Mouse (Mus musculus) embryonic fibroblast, embryonic 13.5 days (primary cell): ENCODE data around the gene Gm15155. TPM values are rescaled to one million over a fixed set of nuclear protein-coding genes. Genes with fewer than 3 reads are reported as not detected.
A peak's percentile ranks its signal among the peaks of the same experiment; 100 is the strongest.
"Not testable (repeated sequence)": the region's sequence is repeated elsewhere in the genome, so short reads cannot be mapped to it uniquely, and the experiment has no call there.

Experiments used
- H3K27ac ChIP-seq: 2 replicates; pipeline ENCODE4 v1.5.1; 2012; ENCODE audit warnings: low read length, control low read depth, inconsistent platforms; ENCODE audit not compliant: insufficient read depth
- H3K4me1 ChIP-seq: 2 replicates; pipeline ENCODE4 v1.6.1; 2011; ENCODE audit warnings: low read length; ENCODE audit not compliant: control insufficient read depth, insufficient read depth
- H3K4me3 ChIP-seq: 2 replicates; pipeline ENCODE4 v1.5.1; 2011; ENCODE audit warnings: mild to moderate bottlenecking, control low read depth, low read length; ENCODE audit not compliant: insufficient read depth
- CTCF ChIP-seq: IDR thresholded peaks from 2 replicates; pipeline ENCODE4 v1.5.1; 2011; ENCODE audit warnings: mild to moderate bottlenecking, control low read depth, low read length, moderate library complexity, borderline replicate concordance; ENCODE audit not compliant: insufficient read depth
- POLR2A ChIP-seq: IDR thresholded peaks from 2 replicates; pipeline ENCODE4 v1.6.1; 2011; ENCODE audit warnings: low read depth, mild to moderate bottlenecking, control low read depth, low read length, moderate library complexity
- polyA plus RNA-seq: library from polyadenylated mRNA; stranded (reverse); fragments of >200 nt; gene quantifications from 2 replicates; pipeline ENCODE4 v1.2.4, GENCODE M21; 2011; ENCODE audit warnings: low read depth; ENCODE audit not compliant: missing spikeins, insufficient read length

Gm15155 gene
- polyA plus RNA-seq, 1 experiment: not detected

DNA sequence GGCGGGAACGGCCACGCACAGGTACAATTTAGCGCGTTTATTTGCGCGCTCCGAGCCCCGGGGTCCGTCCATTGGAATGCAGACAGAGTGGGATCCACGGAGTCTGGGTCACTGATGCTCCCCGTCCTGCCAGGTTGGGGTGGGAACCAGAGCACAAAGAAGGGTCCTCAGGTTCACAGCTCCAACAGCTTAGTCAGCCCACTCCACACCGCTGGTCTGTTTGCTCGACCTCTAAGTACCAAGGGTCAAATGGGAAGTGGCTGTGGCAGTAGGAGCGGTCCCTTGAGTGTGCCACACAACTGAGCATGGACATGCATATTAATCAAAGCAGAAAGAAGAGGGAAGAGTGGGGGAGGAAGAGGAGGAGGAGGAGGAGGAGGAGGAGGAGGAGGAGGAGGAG is 354 bp downstream of the Gm15155 start:
- TF ChIP-seq CTCF (no peak), POLR2A (no peak)
- no peak overlapping the region for H3K27ac ChIP-seq
- H3K4me1 ChIP-seq: no peaks in the 10 kb centered on the region
- peak overlapping the region; percentile 36; the same call in 1 of the 2 replicates for H3K4me3 ChIP-seq

DNA sequence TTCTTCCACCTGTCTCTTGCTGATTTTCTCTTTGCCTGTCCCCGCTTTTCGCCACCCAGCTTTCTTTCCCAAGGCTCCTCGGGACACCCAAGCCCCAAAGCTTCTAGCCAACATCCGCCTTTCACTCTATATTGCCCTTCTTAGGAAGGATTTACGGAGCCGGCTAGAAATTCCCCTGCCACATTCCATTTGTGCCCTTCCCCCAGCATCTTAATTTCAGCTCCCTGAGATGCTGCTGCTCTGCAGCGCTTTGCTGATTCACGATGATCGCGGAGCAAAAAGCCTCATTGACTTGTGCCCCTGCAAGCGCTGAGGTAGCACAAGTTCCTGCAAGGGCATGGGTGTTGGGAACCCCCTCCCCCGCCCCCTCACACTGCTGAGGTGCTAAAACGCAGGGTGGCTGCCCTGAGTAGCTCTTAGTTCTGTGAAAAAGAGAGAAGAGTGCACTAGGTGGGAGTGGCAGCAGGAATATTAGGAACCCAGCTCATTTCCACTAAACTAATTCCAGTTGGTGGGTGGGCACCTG is 1.2 kb downstream of the Gm15155 start:
- TF ChIP-seq CTCF: no peak
- Histone ChIP-seq H3K4me3 (peak overlapping the region; percentile 18; the same call in 1 of the 2 replicates), H3K4me1 (no peaks in the 10 kb centered on the region), H3K27ac (no peak overlapping the region)

DNA sequence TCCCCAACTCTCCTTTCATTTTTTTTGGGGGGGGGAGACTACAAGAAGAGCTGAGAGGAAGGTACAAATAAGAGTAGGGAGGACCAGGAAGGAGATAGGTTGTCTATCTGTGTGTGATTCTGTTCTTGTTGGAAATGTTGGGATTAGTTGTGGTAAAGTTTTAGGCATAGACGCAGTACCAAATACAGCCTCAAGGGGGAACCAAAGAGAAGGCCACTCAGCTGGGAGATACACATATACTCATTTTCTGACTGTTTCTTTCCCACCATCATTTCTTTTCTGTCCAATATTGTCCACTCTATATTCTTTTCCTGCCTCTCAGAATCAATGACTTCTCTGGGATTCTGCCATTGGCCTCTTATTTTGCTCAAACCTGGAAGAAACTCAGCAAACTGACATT is 19.4 kb downstream of the Gm15155 start:
- Histone ChIP-seq H3K4me1 (no peaks in the 10 kb centered on the region), H3K4me3 (no peak overlapping the region), H3K27ac (no peak overlapping the region)
- TF ChIP-seq POLR2A: no peak
- TF ChIP-seq CTCF: no peak

DNA sequence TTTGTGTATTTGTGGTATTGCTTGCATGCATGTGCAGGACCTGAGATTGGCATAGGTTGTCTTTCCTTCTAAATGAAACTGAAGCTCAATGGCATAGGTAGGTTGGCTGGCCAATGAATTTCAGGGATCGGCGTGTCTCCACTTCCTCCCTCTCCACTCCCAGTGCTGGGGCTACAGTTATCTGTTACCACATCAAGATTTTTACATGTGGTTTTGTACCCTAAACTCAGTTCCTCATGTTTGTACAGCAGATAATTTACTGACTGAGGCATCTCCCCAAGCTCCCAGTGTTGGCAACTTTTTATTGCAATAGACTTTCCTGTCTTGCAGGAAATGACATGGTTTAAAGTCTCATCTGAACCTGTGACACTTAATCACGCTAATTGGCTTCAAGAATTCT is 21.4 kb downstream of the Gm15155 start:
- H3K4me3 ChIP-seq: no peak overlapping the region
- H3K4me1 ChIP-seq: no peaks in the 10 kb centered on the region
- H3K27ac ChIP-seq: no peak overlapping the region
- TF ChIP-seq CTCF (no peak), POLR2A (no peak)

DNA sequence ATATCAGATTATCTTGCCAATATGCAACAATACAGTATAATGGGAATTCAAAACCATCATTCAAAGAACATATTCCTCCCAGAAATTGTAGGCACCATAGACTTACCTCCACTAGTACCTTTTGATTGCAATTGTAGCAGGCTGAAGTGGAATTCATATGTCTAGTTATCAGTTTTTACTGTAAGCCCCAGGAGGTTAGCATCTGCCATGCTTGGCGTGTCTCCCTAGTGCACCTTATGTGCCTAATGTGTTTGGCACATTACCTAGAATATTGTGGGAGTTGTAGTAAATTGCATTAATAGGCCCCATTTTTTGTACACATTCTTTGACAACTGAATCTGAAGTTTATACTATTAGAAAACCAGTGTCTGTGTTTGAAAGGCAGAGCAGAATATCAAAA is 33.4 kb downstream of the Gm15155 start:
- Histone ChIP-seq H3K4me1 (no peaks in the 10 kb centered on the region), H3K4me3 (no peak overlapping the region), H3K27ac (no peak overlapping the region)
- TF ChIP-seq CTCF: no peak
- TF ChIP-seq POLR2A: no peak

DNA sequence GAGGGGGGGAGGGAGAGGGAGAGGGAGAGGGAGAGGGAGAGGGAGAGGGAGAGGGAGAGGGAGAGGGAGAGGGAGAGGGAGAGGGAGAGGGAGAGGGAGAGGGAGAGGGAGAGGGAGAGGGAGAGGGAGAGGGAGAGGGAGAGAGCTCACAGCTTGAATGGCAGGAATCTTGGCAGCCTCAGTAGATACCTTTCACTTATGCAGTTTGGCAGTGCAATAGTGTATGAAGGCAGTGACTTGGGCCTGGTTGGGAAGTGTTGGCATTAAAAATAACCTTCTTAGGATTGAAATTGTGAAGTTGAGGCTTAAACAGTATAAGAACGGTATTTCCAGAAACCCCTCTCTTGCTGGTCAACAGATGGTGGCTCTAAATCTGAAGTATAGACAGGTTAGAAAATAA is 65.9 kb downstream of the Gm15155 start:
- not testable (repeated sequence) for H3K27ac ChIP-seq, H3K4me3 ChIP-seq, H3K4me1 ChIP-seq

DNA sequence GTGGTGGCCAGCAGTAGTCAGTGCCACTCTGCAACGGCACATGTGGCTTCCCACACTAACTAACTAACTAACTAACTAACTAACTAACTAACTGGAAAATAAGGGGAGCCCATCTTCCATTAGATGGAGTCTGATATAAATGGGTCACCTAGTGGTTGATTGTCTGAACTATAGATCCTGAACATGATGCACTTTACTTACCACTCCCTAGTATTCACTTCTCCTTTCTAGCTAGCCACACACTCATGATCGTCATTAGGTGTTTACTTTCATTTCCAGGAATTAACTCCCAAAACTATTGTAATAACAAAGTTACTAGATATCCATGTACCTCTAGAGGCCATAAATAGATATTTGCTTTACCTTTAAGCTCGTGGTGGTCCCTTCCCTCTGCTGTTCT is 99.6 kb downstream of the Gm15155 start:
- no peak overlapping the region for H3K4me3 ChIP-seq
- TF ChIP-seq CTCF: no peak
- TF ChIP-seq POLR2A: no peak
- no peaks in the 10 kb centered on the region for H3K4me1 ChIP-seq
- H3K27ac ChIP-seq: no peak overlapping the region

DNA sequence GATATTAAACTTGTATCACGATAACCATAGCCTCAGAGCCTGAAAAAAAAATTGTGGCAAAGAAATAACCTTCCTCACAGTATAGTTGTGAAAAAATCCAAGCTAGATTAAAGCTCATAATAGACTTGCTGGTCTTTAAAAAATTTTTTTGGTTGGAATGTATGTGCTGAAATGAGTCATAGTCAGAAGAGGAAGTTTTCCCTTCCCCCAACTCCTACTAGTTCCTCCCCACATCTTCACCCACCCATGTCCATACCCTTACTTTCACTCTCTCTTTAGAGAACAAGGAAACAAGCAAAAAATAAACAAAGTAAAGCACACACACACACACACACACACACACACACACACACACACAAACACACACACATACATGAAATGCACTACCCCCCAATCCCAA is 103.8 kb downstream of the Gm15155 start:
- no peak overlapping the region for H3K4me3 ChIP-seq
- H3K4me1 ChIP-seq: no peaks in the 10 kb centered on the region
- no peak overlapping the region for H3K27ac ChIP-seq
- no peak for TF ChIP-seq POLR2A
- TF ChIP-seq CTCF: no peak

DNA sequence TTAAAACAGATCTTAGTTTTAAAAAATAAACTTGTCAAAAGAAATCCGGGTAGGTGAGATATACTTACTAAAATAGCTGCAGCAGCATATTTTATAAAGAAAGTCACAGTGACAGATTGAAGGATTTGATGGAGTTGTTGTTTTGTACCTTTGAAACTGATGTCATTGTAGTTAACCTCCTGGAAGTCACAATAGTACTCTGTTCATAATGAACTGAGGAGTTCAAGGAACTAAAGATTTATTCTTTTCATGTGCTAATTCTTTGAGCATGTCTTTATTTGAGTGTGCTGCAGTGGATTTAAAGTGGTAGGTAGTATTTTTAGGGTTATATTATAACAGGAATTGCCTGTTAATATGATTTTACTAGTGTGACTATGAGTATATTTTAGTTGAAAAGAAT is 263.6 kb downstream of the Gm15155 start:
- Histone ChIP-seq H3K4me3 (no peak overlapping the region), H3K4me1 (no peaks in the 10 kb centered on the region), H3K27ac (no peak overlapping the region)
- TF ChIP-seq CTCF: no peak
- no peak for TF ChIP-seq POLR2A

DNA sequence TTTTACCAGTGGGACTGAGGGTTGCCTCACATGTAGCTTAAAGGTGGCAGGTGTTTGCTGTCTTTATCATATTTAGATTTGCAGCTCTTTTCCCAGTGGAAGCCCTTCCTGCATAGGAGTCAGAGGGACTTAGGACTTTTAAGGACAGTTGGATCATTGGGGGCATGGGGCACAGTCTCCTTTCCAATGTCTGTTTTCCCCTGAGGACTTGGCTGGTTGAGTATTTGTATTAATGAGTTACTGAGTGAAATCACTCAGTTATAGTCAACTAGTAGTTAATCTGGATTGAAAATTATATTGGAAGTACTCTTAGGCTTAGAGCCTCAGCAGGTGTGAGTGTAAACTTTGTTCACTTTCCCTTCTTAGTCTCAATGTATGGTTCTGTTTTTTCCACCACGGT is 275.5 kb downstream of the Gm15155 start:
- H3K27ac ChIP-seq: no peak overlapping the region
- H3K4me1 ChIP-seq: no peaks in the 10 kb centered on the region
- no peak for TF ChIP-seq CTCF
- no peak for TF ChIP-seq POLR2A
- no peak overlapping the region for H3K4me3 ChIP-seq

DNA sequence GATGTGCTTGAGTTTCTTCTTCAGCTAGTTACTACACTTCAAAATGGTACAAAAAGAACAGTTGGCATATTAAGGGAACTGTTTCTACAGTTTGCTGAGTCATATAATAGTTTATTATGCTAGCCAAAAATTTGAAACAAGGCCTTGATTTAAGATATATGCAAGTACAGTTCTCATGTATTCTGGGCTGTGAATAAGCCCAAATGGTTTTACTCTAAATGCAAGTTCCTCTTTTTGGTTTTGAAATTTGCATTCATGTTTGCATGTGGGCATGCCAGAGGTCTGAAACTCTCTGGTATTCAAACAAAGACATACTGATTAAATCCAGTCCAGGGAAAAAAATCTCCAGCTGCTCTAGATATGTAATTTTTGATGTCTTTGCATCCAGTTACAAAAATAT is 277.2 kb downstream of the Gm15155 start:
- TF ChIP-seq POLR2A (no peak), CTCF (no peak)
- H3K4me1 ChIP-seq: no peaks in the 10 kb centered on the region
- H3K27ac ChIP-seq: no peak overlapping the region
- H3K4me3 ChIP-seq: no peak overlapping the region
